Mouse (Mus musculus): Measurements from ENCODE around the gene Sash1.

- TF ChIP-seq POLR2A (IDR thresholded peaks at IDR 0.05; ENCODE audit: insufficient read depth, low read length), result no peak
- no peak for TF ChIP-seq EP300 (IDR thresholded peaks at IDR 0.05; ENCODE audit: insufficient read depth, low read depth, low read length)
These were observed 84.0 kb downstream of the Sash1 start for GRCm38 (mm10) chr10:8801719-8802347.

Measured in ES-Bruce4 (cell line).